In genomic region chr11:107465041-107465440, GRCm38 (mm10) we compare ENCODE assay signal across 19 mouse cellular contexts.
"Had no signal": no experiment of that assay in that cellular context is flagged by ENCODE, and none has a peak within 500 bp of the region (broad histone marks: within the 10 kb centered on the region; RNA-seq: fewer than 3 reads in every experiment).

No protein-coding gene starts in this region.

- H3K9me3 ChIP-seq: midbrain, embryonic 12.5 days; midbrain, embryonic 15.5 days; neural tube, embryonic 13.5 days; stomach, embryonic 15.5 days had no signal

- ATAC-seq: lung, postnatal 0 days; midbrain, embryonic 15.5 days had no signal

- H3K27me3 ChIP-seq: midbrain, embryonic 12.5 days; midbrain, embryonic 15.5 days; neural tube, embryonic 13.5 days; stomach, embryonic 15.5 days had no signal

- H3K36me3 ChIP-seq: midbrain, embryonic 12.5 days; midbrain, embryonic 15.5 days; neural tube, embryonic 13.5 days; stomach, embryonic 15.5 days had no signal

- H3K4me2 ChIP-seq: lung, embryonic 14.5 days; midbrain, embryonic 12.5 days; midbrain, embryonic 15.5 days; neural tube, embryonic 13.5 days; stomach, embryonic 15.5 days had no signal

- H3K27ac ChIP-seq: left cerebral cortex, adult 2 months; liver, embryonic 14.5 days; macrophage; midbrain, embryonic 12.5 days; midbrain, embryonic 15.5 days; neural tube, embryonic 13.5 days; stomach, embryonic 15.5 days had no signal

- DNase-seq: kidney, adult 18-20 months; kidney, adult 9 months; kidney, postnatal 25 days; layer of hippocampus, postnatal 36 days; lung, embryonic 14.5 days; retina, postnatal 1 day; right cerebral cortex, postnatal 25 days; spleen, adult 18-20 months; thymus, adult 2 months; thymus, postnatal 14 days; thymus, postnatal 4 days had no signal

- H3K9ac ChIP-seq: liver, embryonic 14.5 days; lung, embryonic 14.5 days; midbrain, embryonic 12.5 days; midbrain, embryonic 15.5 days; neural tube, embryonic 13.5 days; stomach, embryonic 15.5 days had no signal

- H3K4me3 ChIP-seq: left cerebral cortex, adult 2 months; midbrain, embryonic 12.5 days; midbrain, embryonic 15.5 days; neural tube, embryonic 13.5 days; stomach, embryonic 15.5 days had no signal
